10 mouse cellular contexts compared by ENCODE assay signal in genomic region chr10:117112545-117112944, GRCm38 (mm10). TPM values are rescaled to one million over a fixed set of nuclear protein-coding genes. Genes with fewer than 3 reads are reported as not detected.
A peak's percentile ranks its signal among the peaks of the same experiment; 100 is the strongest.
DNase-seq lines count a peak whose midpoint lies in the region; ATAC-seq and TF ChIP-seq lines count a peak whose summit lies in the region.
"Had no signal": no experiment of that assay in that cellular context is flagged by ENCODE, and none has a peak within 500 bp of the region (broad histone marks: within the 10 kb centered on the region; RNA-seq: fewer than 3 reads in every experiment).

No protein-coding gene starts in this region.

- WGBS in kidney, postnatal 0 days: 38% methylated on average over 2 of the region's 2 CpGs
- WGBS in stomach, embryonic 16.5 days: 40% methylated on average over 2 of the region's 2 CpGs
- 71% methylated on average over 2 of the region's 2 CpGs for WGBS in forebrain, embryonic 12.5 days

- H3K27me3 ChIP-seq in kidney, postnatal 0 days (ENCODE audit: insufficient read depth, low read length): no peaks in the 10 kb centered on the region
- H3K27me3 ChIP-seq in stomach, embryonic 16.5 days (ENCODE audit: control insufficient read depth, insufficient read depth, low read length): no peaks in the 10 kb centered on the region
- no peaks in the 10 kb centered on the region for H3K27me3 ChIP-seq in forebrain, embryonic 12.5 days

- no peak overlapping the region for H3K27ac ChIP-seq in kidney, postnatal 0 days
- no peak overlapping the region for H3K27ac ChIP-seq in stomach, embryonic 16.5 days (ENCODE audit: low read length)
- H3K27ac ChIP-seq in forebrain, embryonic 12.5 days: no peak overlapping the region

- H3K9ac ChIP-seq in kidney, postnatal 0 days (ENCODE audit: low read depth, low read length): no peak overlapping the region
- H3K9ac ChIP-seq in stomach, embryonic 16.5 days (ENCODE audit: low read length): no peak overlapping the region
- H3K9ac ChIP-seq in forebrain, embryonic 12.5 days: no peak overlapping the region

- no peak for TF ChIP-seq CTCF in kidney, postnatal 0 days (IDR thresholded peaks at IDR 0.05; ENCODE audit: low read depth)

- H3K9me3 ChIP-seq in kidney, postnatal 0 days (replicated peaks; ENCODE audit: low read length): no peaks in the 10 kb centered on the region
- no peaks in the 10 kb centered on the region for H3K9me3 ChIP-seq in stomach, embryonic 16.5 days (replicated peaks; ENCODE audit: control insufficient read depth, low read length)
- H3K9me3 ChIP-seq in forebrain, embryonic 12.5 days: no peaks in the 10 kb centered on the region

- no peaks in the 10 kb centered on the region; the same call in 1 of the 2 replicates for H3K4me1 ChIP-seq in kidney, postnatal 0 days (replicated peaks; ENCODE audit: insufficient read depth, low read length)
- H3K4me1 ChIP-seq in stomach, embryonic 16.5 days (ENCODE audit: control insufficient read depth, insufficient read depth, low read length): peaks cover 14% of the 10 kb centered on the region
- peaks cover 19% of the 10 kb centered on the region for H3K4me1 ChIP-seq in forebrain, embryonic 12.5 days

- no peak for ATAC-seq in kidney, postnatal 0 days (replicated peaks; ENCODE audit: low FRiP score, low read depth)
- peak; percentile 57; the same call in 1 of the 2 replicates for ATAC-seq in stomach, embryonic 16.5 days (ENCODE audit: insufficient read depth, low FRiP score)
- ATAC-seq in erythroid progenitor cell, adult 5-6 weeks (replicated peaks; ENCODE audit: low FRiP score, poor library complexity, severe bottlenecking): no peak
- ATAC-seq in forebrain, embryonic 12.5 days (ENCODE audit: low FRiP score): no peak

- H3K36me3 ChIP-seq in kidney, postnatal 0 days (ENCODE audit: insufficient read depth, low read length): no peaks in the 10 kb centered on the region
- no peaks in the 10 kb centered on the region for H3K36me3 ChIP-seq in stomach, embryonic 16.5 days (ENCODE audit: control insufficient read depth, insufficient read depth, low read length)
- H3K36me3 ChIP-seq in forebrain, embryonic 12.5 days (replicated peaks): no peaks in the 10 kb centered on the region

- no peak overlapping the region for H3K4me2 ChIP-seq in kidney, postnatal 0 days (ENCODE audit: low read length)
- no peak overlapping the region for H3K4me2 ChIP-seq in stomach, embryonic 16.5 days (ENCODE audit: low read depth, low read length)
- no peak overlapping the region for H3K4me2 ChIP-seq in forebrain, embryonic 12.5 days

- peak; percentile 18 for DNase-seq in kidney, postnatal 0 days (ENCODE audit: low spot score)
- DNase-seq in kidney, postnatal 10 days: no peak
- peak; percentile 76 for DNase-seq in T-cell, adult 2 months (ENCODE audit: low spot score)
- DNase-seq in liver: peak; percentile 74
- no peak for DNase-seq in urinary bladder, adult 2 months (ENCODE audit: low spot score)
- DNase-seq: cerebellum, adult 9-10 months; kidney, postnatal 25 days had no signal

- H3K4me3 ChIP-seq in kidney, postnatal 0 days (replicated peaks; ENCODE audit: low read depth, low read length): no peak overlapping the region
- no peak overlapping the region for H3K4me3 ChIP-seq in stomach, embryonic 16.5 days (replicated peaks; ENCODE audit: low read length)
- no peak overlapping the region for H3K4me3 ChIP-seq in forebrain, embryonic 12.5 days (replicated peaks)

RNA-seq across cellular contexts. Expression of gene Frs2, which starts 35.8 kb away (rescaled TPM):
- 17.8 and 18.5 TPM in 2 replicates for polyA plus RNA-seq in kidney, postnatal 0 days (2015; fragmentation: Nextera tagmentation; extraction: Ambion mirVana)
- 18.7 and 20.8 TPM in 2 replicates for polyA plus RNA-seq in stomach, embryonic 16.5 days (2015; fragmentation: Nextera tagmentation; extraction: Ambion mirVana)
- total RNA-seq in erythroid progenitor cell, adult 5-6 weeks (2015; ENCODE audit: low replicate concordance): 32.1 and 44.4 TPM in 2 replicates
- total RNA-seq in erythroid progenitor cell, adult 5-6 weeks (2017; ENCODE audit: low replicate concordance): 15.1 and 25.8 TPM in 2 replicates
- 21.5 and 23.9 TPM in 2 replicates for polyA plus RNA-seq in urinary bladder, adult 2 months (2012; rRNA removed)
- 23.6 and 25.6 TPM in 2 replicates for polyA plus RNA-seq in forebrain, embryonic 12.5 days (2016; fragmentation: Nextera tagmentation; extraction: Ambion mirVana)

RNA-seq across cellular contexts. Expression of gene Cct2, which starts 48.9 kb away (rescaled TPM):
- polyA plus RNA-seq in kidney, postnatal 0 days (2015; fragmentation: Nextera tagmentation; extraction: Ambion mirVana): 183 and 198 TPM in 2 replicates
- polyA plus RNA-seq in stomach, embryonic 16.5 days (2015; fragmentation: Nextera tagmentation; extraction: Ambion mirVana): 201 and 215 TPM in 2 replicates
- 135 and 172 TPM in 2 replicates for total RNA-seq in erythroid progenitor cell, adult 5-6 weeks (2015; ENCODE audit: low replicate concordance)
- total RNA-seq in erythroid progenitor cell, adult 5-6 weeks (2017; ENCODE audit: low replicate concordance): 87.1 and 93.3 TPM in 2 replicates
- 162 and 163 TPM in 2 replicates for polyA plus RNA-seq in urinary bladder, adult 2 months (2012; rRNA removed)
- 263 and 274 TPM in 2 replicates for polyA plus RNA-seq in forebrain, embryonic 12.5 days (2016; fragmentation: Nextera tagmentation; extraction: Ambion mirVana)

Comparison
In these comparisons a context has a peak if more than half of its experiments do, and no peak if none do; other contexts are left out.
1. DNase-seq: peak in kidney, postnatal 0 days (single experiment), T-cell, adult 2 months (single experiment) and liver (single experiment); none in kidney, postnatal 10 days (single experiment) and urinary bladder, adult 2 months (single experiment).